Mouse (Mus musculus) E14TG2a.4 (cell line): ENCODE results near the gene Zfp827.

ENCODE experiments used
- CTCF ChIP-seq: conservative IDR thresholded peaks from 2 replicates; pipeline ENCODE4 v1.5.1; 2014; ENCODE audit warnings: low read length
- NANOG ChIP-seq: IDR thresholded peaks from 2 replicates; pipeline ENCODE4 v1.6.1; 2014; ENCODE audit warnings: borderline replicate concordance, low read length, mixed read lengths

DNA sequence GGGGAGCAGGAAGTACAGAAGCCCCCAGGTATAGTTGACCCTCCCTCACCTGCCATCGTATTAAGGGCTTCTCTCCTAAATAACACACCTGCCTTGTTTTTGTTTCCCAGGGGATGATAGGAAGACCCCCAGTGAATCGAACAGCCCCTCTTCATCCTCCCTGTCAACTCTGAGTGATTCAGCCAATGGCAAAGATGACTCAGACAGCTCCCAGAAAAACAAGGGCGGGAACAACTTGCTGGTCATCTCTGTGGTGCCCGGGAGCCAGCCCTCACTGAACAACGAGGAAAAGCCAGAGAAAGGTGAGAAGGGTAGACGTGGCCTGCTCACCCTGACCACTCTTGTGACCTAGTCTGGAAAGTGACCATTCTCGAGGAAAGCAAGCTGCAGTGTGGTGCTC, 157.3 kb downstream of the Zfp827 start:
- TF ChIP-seq CTCF = no peak
- no peak for TF ChIP-seq NANOG
